Mouse (Mus musculus) T-helper 17 cell (primary cell): ENCODE measurements around the gene Pard3.

ENCODE experiments used
- in situ Hi-C, 2 experiments: fragments of 300-600 bp; cut with MboI, MseI; formaldehyde crosslinking; loops; 1 replicate in 1 of 2; 2 replicates in 1 of 2; pipeline ENCODE4 v1.15.1; 2025; ENCODE audit warnings: high pct_unique_total_duplicates in 2 of 2

Gene Pard3

DNA sequence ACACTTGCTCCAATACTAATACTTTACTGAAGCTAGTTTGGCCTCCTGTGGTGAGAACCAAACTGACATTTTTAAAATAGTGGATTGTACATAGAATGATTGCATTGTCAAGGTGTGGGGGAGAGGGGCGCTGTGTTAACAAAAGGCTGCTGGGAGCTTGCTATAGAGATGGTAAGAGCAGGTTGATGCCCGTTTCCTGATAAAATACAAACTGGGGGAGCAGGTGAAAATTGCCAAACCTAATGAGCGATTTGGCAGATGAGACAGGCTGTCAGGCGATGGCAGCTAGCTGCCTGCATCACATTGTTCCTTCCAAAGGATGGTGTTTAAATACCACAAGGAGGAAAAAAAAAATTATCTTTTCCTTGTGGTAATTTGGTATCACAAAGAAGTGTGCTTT lies 217.3 kb downstream of the Pard3 start:
- in situ Hi-C loops: no loop called here

DNA sequence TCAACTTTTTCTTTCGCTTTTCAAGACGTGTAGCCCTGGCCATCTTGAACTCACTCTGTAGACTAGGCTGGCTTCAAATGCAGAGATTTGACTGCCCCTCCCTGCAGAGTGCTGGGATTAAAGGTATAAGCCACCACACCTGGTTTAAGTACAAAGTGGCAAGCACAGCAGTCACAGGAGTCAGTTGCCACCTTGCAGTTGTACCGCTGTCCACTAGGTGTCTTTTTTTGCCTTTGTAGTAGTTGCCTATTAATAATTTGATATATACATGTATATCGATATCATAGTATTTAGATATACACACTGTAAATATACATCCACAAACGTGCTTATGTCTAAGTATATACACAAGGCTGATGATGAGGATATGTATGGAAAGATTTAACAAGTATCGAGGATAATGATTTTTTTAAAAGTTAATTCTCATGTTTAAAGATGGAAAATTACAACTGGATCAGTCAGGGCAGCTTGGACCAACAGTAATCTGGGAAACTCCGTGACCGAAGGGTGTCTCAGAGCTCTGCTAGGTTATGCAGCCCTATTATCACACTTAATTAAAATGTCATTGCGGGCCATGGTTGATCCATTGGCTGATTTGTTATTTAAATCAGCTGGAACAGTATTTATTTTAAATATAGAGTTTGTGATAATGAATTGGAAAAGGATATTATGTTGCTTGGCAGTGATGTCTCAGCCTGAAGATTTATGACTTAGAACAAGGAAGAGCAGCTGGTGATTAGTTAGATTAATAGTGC lies 220.9 kb downstream of the Pard3 start:
- in situ Hi-C loops: no loop called here

DNA sequence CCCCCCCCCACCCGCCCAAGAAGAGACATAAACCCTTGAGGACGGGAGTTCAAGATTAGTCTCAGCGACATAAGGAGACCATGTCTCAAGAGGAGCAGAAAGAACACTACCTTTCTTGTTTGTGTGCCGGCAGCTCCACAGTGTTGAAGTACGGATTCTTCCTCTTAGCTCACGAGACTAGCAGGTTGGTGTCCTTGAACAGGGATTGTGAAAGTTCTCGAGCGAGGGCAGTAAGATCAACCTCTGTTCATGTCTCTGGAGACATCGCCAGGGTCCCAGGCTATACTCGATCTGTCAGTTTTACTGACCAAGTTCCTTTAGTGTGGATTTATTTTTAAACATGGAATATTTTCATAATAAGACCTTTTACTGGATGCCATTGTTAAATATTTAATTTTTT lies 224.1 kb downstream of the Pard3 start:
- in situ Hi-C loops: no loop called here

DNA sequence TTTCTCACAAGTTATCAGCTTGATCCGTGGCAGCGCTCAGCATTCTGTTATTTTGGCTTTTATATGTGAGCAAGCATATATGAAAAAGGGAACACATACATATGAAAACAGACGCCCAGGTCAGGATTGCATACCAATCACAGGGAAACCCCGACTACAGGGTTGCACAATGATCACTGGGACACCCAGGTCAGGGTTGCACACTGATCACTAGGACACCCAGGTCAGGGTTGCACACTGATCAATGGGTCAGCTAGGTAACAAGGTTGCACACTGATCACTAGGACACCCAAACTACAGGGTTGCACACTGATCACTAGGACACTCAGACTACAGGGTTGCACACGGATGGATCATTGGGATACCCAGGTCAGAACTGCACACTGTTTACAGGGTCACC lies 228.6 kb downstream of the Pard3 start:
- in situ Hi-C loops: no loop called here

DNA sequence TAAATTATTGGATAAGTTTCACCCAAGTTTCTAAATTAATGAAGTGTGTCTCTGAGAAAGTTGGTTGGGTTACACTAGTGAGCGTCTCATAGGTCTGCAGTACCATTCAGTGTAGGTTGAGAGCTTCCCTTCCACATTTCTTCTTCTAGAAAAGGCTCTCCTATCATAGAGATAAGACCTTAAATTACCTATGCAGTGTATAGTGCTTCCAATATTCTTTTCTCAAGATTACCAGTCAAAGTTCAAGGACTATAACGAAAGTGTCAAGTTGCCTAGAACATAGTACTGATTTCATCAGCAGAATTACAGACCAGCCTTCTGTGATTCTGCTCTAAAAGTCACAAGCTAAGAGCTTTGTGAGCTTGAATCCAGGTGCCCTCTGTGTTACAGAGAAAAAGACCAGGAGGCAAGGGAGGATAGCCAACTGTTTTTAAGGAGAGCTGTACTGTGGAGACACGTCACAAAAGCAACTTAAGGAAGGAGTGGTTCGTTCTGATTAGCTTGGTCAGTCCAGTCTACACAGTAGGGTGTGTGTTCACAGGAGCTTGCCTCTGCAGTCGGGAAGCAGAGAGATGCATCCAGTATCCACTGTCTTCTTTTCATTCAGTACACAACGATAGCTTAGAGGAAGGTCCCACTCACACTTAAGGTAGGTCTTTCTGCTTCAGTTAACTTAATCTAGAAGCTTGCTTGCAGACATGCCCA lies 229.5 kb downstream of the Pard3 start:
- in situ Hi-C loops: no loop called here

DNA sequence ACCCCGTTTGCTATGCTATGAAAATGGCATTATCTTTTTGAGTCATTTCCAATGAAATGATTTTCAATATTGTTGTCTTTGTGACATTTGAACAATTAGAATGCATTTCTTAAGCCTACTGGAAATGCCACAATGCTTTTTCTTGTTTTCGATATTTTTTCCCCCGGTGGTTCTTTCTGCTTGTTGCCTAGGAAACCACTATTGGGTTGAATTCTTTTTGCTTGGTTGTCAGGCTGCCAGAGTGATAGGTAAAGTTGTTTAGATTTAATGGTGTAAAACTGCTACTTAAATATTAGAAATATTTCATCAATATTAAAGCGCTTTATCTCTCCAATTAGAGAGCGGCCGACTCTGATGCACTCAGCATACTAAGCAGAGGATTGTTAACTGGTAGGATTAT lies 230.4 kb downstream of the Pard3 start:
- in situ Hi-C loops: no loop called here

DNA sequence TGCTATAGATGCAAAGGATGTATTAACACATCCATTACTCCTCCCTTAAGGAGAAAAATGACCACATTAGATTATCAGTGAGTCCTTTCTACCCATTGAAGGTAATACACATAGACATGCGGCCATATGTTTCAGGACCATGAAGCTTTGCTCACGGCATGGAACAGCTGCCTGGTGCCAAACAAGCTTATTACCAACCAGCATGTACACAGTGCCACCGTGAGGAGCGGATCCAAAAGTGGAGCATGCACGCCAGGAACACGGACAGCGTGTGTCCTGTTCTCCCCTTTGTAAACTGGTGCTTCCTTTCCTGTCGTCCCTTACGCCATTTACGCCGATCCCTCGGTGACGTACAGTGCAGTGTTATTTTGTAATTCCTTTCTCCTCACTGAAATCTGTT lies 232.2 kb downstream of the Pard3 start:
- in situ Hi-C loops: no loop called here

DNA sequence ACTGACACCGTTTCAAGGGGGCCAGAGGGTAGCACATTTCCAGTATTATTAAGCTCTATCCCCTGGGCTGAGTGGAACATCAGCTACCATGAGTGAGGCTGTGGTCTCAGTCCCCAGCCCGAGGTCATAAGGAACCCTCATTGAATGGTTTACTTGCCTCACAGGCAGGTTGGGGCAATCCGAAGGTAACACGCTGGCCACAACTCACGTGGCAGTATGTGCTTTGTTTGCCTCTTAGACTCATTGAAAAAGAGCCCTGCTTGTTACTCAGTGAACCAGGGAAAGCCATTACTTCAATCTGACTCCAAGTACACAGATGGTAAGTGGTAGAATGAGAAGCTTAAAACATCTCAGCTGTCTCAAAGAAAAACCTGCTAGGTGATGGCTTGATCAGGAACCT lies 236.8 kb downstream of the Pard3 start:
- in situ Hi-C loops: no loop called here

DNA sequence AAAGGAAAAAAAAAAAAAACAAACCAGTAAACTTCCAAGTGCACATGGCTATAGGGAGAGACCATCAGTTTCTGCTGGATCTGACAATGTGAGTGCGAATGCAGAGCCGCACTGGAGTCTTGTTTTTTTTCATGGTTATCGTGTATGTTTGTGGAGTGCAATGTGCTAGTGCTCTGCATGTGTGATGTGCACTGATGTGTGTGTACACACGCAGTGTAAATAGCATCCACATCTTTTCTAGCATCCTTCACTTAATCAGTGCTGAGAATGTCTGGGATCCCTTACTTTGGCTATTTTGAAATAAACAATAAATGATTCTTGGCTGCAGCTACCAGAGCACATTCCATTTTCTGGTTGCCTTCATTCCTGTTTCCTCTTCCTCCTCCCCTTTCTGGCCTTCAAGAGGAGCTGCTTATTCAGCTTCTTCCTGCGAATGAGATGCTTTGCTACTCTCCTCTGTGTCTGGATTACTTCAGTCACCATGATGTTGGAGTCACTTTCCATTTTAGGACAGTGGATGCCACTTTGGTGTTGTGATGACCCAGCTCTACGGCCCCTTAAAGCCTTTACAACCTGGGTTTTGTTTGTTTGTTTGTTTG lies 239.3 kb downstream of the Pard3 start:
- in situ Hi-C loops: no loop called here

DNA sequence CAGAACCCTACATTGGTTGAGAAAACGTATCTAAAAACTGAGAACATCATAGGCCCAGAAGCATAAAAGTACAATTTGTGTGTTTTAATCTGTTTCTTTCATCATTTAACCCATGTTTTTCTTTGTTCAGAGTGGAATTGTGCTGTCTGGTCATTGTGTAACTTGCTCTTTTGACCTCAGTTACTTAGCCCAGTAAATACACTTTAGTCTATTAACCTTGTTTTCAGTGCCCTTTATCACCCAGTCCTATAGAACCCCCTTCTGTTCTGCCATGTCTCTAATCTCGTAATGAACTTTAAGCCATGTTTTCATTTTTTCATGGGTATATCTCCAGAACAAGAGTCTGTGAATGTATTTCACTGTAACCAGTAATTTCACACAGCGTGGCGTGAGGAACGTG lies 243.3 kb downstream of the Pard3 start:
- in situ Hi-C loops: no loop called here

DNA sequence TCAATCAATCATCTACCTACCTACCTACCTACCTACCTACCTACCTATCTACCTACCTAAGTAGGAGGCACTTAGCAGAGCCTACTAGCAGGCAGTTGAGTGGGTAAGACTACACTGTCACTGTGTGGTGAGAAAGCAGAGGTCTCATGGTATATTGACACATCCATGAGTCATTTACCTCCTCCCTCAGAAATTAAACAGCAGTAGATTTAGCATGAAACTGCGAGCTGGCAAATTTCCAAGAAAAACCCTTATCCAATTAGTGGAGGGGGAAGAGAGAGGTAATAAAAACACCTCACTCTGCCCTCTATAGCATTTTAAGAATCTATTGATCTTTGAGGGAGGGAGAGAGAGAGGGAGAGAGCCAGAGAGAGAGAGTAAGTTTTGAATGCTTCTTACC lies 245.7 kb downstream of the Pard3 start:
- in situ Hi-C loops: no loop called here

DNA sequence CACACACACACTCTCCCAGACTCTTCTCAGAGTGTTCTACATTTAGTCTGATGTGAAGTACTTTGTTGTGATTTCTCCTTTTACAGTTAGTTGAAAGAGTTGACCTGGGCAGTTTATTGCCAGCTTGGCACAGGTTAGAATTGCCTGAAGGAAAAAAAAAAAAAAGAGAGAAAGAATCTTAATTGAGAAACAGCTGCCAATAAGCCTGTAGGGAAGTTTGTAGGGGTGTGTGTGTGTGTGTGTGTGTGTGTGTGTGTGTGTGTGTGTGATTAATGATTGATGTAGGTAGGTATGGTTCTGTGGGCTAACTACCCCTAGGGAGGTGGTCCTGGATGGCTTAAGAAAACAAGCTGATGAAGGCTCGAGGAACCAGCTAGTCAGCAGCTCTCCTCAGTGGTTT lies 252.1 kb downstream of the Pard3 start:
- in situ Hi-C loops: no loop called here

DNA sequence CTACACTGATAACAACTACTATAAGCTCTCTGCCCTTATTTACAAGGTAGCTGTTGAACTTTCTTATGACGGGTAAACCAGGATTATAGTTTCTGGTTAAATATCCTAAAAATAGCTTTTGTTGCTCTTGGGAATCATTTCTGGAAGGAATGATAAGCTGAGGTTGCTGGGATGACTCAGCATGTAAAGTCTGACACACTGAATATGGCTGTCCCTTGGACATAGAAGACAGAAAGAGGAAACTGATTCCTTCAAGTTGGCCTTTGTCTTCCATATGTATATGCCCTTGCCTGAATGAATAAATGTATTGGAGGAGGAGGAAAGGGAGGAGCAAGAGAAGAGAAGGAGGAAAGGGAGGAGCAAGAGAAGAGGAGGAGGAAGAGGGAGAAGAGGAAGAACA lies 254.2 kb downstream of the Pard3 start:
- in situ Hi-C loops: no loop called here

DNA sequence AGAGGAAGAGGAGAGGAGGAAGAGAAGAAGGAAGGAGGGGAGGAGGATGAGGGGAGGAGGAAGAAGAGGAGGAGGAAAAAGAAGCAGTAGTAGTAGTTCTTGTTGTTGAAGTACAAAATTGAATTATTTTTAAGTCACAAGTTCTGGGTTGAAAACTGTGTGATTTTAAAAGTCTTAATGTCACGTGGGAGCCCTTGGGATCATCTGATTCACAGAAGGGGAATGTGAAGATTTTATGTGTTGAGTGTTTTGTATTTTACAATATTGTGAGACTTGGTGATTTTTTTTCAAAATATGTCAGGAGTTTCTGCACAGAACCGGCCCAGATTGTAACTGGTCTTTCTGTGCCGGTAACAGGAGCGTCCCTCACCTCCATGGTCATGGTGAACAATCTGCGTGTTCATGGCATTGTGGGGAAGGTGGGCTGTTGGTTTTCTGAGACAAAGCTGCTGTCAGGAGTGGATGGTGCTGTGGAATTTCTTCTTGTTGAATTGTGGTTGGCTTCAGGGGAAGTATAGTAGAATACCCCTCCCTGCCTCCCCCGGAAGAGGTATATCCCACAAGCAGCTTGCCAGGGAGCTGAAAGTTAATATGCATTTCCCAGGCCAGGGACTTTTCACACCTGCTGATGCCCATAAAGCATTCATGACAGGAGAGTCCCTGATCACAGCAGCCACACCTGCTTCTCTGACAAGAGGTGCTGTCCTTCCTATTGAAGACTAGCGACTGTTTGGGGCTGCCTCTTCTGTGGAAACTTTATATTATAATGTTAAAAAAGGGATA lies 254.9 kb downstream of the Pard3 start:
- in situ Hi-C loops: no loop called here

DNA sequence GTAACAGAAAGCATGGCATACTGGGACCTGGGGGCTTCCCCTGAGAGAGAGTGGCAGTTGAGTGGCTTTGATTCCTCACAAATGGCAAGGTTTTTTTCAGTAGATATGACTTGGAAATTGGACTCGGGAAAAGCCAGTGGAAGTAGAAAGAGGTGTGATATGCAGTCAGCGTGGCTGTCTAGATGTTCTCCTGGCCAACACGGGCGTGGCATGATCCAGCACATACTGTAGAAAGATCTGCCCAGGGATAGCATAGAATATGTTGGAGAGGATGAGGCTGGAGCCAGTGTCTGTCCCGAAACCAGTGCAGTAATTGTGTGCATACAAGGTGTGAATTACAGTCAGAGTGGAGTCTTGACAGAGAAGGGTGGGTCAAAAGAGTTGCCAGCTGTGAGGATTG lies 257.2 kb downstream of the Pard3 start:
- in situ Hi-C loops: no loop called here

DNA sequence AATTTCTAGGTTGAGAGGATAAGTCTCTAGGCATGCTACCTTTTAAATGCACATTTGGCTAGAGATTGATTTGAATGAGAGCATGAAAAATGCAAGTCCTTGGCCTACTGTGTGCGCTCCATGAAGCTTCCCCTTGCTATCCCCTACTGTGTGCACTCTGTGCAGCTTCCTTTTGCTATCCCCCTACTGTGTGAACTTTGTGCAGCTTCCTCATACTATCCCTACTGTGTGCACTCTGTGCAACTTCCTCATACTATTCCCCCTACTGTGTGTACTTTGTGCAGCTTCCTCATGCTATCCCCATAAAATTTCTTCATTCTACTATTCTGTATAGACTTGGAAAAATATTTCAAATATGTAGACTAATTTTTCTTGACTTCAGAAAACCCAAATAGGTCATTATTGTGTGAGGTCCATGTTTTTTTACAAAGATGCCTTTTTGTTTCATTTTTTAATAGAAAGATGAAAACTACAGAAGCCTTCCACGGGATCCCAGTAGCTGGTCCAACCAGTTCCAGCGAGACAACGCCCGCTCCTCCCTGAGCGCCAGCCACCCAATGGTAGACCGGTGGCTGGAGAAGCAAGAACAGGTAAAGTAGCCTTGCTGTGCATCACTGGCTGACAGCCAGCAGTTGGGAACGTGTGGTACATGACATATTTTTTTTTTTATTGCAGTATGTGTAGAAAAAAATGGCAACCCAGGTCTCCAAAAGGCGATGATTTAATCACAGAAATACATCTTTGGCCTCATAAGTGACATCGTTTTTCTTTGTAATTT lies 260.1 kb downstream of the Pard3 start:
- in situ Hi-C loops: no loop called here

DNA sequence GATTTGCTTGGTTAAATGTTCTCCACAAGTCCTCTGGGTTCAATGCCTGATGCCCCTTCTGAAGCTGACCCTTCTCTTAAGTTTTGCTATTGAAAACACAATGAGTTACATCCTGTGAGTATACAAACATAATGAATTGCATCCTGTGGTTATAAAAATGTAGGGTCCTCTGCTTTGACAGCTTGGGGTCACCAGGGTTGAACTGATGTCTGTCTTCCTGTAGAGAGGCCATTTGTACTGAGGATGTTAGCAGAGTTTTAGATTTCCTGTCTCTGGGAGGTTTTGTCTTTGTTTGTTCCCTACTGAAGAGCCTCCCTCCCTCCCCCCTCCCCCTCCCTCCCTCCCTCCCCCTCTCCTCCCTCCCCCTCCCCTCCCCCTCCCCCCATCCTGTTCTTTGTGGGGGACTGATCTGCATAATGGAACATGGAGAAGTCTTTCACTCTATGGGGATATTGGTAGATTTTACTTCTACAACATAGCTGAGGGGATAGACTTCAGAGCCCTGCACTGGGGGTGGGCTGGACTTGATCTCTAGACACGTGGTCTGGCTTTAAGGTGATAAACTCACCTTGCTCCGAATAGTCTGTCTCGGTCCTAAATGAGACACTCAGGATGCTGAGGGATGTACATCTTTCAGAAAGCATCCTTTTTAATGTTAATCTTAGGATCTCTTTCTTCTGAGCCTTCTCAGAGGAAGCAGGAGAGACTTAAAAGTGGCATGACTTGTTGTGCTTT lies 261.3 kb downstream of the Pard3 start:
- in situ Hi-C loops: no loop called here

DNA sequence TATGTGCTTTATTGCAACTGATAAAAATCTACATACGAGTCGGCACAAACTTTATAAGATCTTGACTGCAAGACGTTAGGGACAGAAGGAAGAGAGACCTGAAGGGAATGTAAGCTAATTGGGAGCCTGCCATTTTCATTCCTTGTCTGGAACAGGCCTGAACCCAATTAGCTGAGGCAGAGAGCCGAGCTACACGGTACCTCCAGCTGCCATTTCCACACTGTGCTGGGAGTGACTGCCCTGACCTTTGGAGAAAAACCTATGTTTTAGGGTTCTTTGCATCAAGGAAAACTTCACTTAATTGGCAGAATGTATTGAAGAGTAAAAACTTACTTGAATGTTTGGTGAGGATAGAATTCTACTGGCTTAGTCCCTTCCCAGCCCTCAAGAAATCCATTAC lies 262.1 kb downstream of the Pard3 start:
- in situ Hi-C loops: no loop called here

DNA sequence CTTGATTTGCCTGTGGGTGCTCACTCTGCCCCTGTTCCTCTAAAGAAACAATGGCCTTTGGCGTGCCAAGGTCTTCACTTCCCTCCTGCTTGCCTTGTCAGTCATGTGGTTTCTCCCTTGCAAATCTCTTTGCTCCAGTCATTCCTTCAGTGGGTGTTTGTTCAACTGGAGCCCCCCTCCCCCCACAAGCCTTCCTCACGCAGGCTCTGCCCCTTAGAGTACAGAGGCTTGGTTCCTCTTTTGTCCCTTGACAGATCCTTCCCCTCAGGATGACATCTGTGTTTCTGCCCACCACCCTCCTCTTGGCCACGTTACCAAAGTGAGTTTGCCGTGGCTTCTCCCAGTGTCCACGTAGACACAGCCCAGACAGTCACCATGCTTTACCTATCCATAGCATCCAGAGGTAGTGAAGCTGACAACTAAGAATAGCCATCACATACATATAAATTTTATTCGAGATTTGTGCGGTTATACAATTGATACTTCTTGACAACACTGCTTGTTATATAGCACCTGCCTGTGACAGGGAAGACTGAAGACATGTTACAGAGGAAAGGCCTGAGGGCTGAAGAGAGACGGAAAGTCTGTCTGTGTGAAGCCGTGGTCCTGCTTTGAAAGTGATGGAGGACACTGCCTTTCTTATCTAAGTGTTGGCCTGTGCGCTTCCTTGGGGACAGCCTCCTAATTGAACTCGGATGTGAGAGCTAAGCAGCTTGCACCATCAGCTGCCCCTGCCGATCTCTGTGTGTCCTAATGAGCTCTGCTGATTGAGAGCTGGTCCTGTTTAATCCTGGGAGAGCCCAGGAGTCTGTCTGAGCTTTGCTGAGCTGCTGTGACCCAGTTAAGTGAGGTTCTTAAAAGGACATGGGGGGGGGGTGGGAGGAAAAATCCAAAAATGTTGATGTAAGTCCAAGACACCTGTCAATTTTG lies 266.8 kb downstream of the Pard3 start:
- in situ Hi-C loops: loop anchor here (5.0 kb wide), 2 partner anchors 252 to 257 kb away; no protein-coding TSS in a partner anchor
